Mouse (Mus musculus): ENCODE measurements around the gene Tmod3. TPM values are rescaled to one million over a fixed set of nuclear protein-coding genes. Genes with fewer than 3 reads are reported as not detected.

The Tmod3 gene
- polyA plus RNA-seq, 1 experiment = 14.7 TPM

DNA sequence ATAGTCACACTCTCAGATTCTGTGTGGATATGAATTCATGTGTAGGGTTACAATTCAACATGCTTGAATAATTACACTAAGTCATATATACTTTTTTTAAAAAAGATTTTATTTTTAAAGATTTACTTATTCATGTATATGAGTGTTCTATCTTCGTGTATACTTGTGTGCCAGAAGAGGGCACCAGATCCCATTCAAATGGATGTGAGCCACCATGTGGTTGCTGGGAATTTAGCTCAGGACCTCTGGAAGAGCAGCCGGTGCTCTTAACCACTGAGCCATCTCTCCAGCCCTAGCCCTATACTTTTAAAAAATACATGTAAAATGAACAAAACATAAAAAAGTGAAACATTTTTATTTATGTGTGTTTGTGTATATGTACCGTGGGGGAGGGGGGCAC, 91.9 kb downstream of the Tmod3 start:
- no peaks in the 10 kb centered on the region for H3K27me3 ChIP-seq (ENCODE audit: control insufficient read depth, insufficient read depth, insufficient read length)
- H3K79me3 ChIP-seq (ENCODE audit: low read depth) = no peaks in the 10 kb centered on the region
- H3K79me2 ChIP-seq (ENCODE audit: control insufficient read depth, insufficient read depth) = no peaks in the 10 kb centered on the region
- peaks cover 35% of the 10 kb centered on the region for H3K36me3 ChIP-seq (ENCODE audit: control insufficient read depth, insufficient read depth)
- H3ac ChIP-seq (ENCODE audit: control insufficient read depth, insufficient read length, low read depth) = no peak overlapping the region
- no peak for TF ChIP-seq MAX (IDR thresholded peaks at IDR 0.05)
- TF ChIP-seq CEBPB (IDR thresholded peaks at IDR 0.05; ENCODE audit: low read depth) = no peak
- no peak for TF ChIP-seq CTCF (IDR thresholded peaks at IDR 0.05; ENCODE audit: control insufficient read depth, insufficient read depth, insufficient read length)
- TF ChIP-seq FOSL1 (IDR thresholded peaks at IDR 0.05; ENCODE audit: insufficient read depth, low read length, poor library complexity, severe bottlenecking) = no peak
- TF ChIP-seq MYOD1 (IDR thresholded peaks at IDR 0.05; ENCODE audit: control insufficient read depth, insufficient read length, low read depth) = no peak
- TF ChIP-seq MYOG (IDR thresholded peaks at IDR 0.05; ENCODE audit: control insufficient read depth, extremely low read depth, insufficient read length) = no peak
- no peak for TF ChIP-seq USF1 (IDR thresholded peaks at IDR 0.05; ENCODE audit: low read depth)
- no peak overlapping the region for H3K4me3 ChIP-seq (ENCODE audit: insufficient read depth, poor library complexity, severe bottlenecking)

DNA sequence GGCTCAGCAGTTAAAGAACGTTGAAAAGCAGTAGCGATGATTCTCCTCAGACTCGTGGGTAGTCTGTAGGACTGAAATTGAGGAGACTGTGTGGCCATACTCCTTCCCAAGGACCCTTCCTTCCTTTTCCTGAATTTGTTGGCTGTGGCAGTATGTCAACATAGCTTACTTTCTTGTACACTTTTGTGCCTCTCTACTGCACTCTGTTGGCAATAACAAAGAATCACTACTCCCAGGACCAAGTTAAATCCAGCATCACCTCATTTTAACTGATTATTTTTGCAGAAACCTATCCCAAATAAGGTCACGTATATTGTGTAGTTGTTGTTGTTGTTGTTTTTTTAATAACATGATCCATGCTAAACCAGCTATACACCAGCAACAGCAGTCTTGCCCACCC, 92.8 kb downstream of the Tmod3 start:
- Histone ChIP-seq H3K79me2 (ENCODE audit: control insufficient read depth, insufficient read depth) (no peaks in the 10 kb centered on the region), H3K4me3 (ENCODE audit: insufficient read depth, poor library complexity, severe bottlenecking) (no peak overlapping the region), H3K79me3 (ENCODE audit: low read depth) (no peaks in the 10 kb centered on the region), H3ac (ENCODE audit: control insufficient read depth, insufficient read length, low read depth) (no peak overlapping the region), H3K36me3 (ENCODE audit: control insufficient read depth, insufficient read depth) (peaks cover 32% of the 10 kb centered on the region), H3K27me3 (ENCODE audit: control insufficient read depth, insufficient read depth, insufficient read length) (no peaks in the 10 kb centered on the region)
- TF ChIP-seq MAX (IDR thresholded peaks at IDR 0.05) (no peak), FOSL1 (IDR thresholded peaks at IDR 0.05; ENCODE audit: insufficient read depth, low read length, poor library complexity, severe bottlenecking) (no peak), MYOD1 (IDR thresholded peaks at IDR 0.05; ENCODE audit: control insufficient read depth, insufficient read length, low read depth) (no peak), MYOG (IDR thresholded peaks at IDR 0.05; ENCODE audit: control insufficient read depth, extremely low read depth, insufficient read length) (no peak), CTCF (IDR thresholded peaks at IDR 0.05; ENCODE audit: control insufficient read depth, insufficient read depth, insufficient read length) (no peak), CEBPB (IDR thresholded peaks at IDR 0.05; ENCODE audit: low read depth) (no peak)

DNA sequence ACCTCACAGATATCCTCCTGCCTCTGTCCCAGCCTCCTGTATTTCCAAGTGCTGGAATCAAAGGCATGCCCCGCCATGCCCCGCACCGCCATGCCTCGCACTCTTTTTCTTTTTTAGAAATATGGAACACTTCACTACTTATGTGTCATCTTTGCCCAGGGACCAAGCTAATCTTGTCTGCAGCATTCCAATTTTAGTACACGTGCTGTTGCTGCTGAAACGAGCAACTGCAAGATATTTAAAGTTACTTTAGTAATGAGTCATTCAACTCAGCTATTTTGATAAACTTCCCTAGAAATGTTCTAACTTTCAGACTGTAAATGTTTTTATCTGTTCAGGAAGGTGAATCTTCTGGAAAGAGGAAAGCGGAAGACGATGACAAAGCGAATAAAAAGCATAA, 93.6 kb downstream of the Tmod3 start:
- Histone ChIP-seq H3K27me3 (ENCODE audit: control insufficient read depth, insufficient read depth, insufficient read length) (no peaks in the 10 kb centered on the region), H3K4me3 (ENCODE audit: insufficient read depth, poor library complexity, severe bottlenecking) (no peak overlapping the region), H3K79me2 (ENCODE audit: control insufficient read depth, insufficient read depth) (no peaks in the 10 kb centered on the region), H3K36me3 (ENCODE audit: control insufficient read depth, insufficient read depth) (peaks cover 36% of the 10 kb centered on the region), H3ac (ENCODE audit: control insufficient read depth, insufficient read length, low read depth) (no peak overlapping the region), H3K79me3 (ENCODE audit: low read depth) (no peaks in the 10 kb centered on the region)
- TF ChIP-seq CTCF (IDR thresholded peaks at IDR 0.05; ENCODE audit: control insufficient read depth, insufficient read depth, insufficient read length) (no peak), FOSL1 (IDR thresholded peaks at IDR 0.05; ENCODE audit: insufficient read depth, low read length, poor library complexity, severe bottlenecking) (no peak), MYOG (IDR thresholded peaks at IDR 0.05; ENCODE audit: control insufficient read depth, extremely low read depth, insufficient read length) (no peak), USF1 (IDR thresholded peaks at IDR 0.05; ENCODE audit: low read depth) (no peak)

DNA sequence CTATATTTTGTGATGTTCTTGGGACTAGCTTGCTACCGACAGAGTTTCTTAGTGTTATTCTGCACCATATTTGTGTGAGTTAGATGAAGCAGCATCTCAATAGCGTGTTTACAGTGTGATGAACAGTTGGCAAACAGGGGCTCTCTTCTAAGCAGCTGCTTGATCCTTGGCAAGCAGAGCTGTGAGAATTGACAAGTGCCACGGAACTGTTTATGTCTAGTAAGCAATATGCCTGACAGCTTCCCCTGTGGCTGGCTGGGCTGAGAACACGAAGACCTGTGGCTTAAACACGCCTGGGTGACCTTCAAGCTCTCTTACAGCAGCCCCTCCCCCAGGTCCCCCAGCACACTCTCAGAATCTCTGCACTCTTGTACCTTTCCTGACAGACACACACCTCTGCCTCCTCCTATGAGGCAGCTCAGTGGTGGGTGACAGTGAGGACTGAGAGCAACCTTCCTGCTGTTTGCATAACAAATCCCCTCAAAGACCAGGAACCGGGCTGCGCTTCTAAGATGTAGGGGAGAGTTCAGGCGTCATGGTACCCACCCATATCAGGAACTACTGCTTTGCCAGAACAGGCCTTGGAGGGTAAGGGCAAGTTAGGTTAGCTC, 96.3 kb downstream of the Tmod3 start:
- Histone ChIP-seq H3K27me3 (ENCODE audit: control insufficient read depth, insufficient read depth, insufficient read length) (no peaks in the 10 kb centered on the region), H3K79me2 (ENCODE audit: control insufficient read depth, insufficient read depth) (no peaks in the 10 kb centered on the region), H3ac (ENCODE audit: control insufficient read depth, insufficient read length, low read depth) (no peak overlapping the region), H3K79me3 (ENCODE audit: low read depth) (no peaks in the 10 kb centered on the region), H3K36me3 (ENCODE audit: control insufficient read depth, insufficient read depth) (peaks cover 36% of the 10 kb centered on the region), H3K4me3 (ENCODE audit: insufficient read depth, poor library complexity, severe bottlenecking) (no peak overlapping the region)
- TF ChIP-seq CEBPB (IDR thresholded peaks at IDR 0.05; ENCODE audit: low read depth) (no peak), MYOD1 (IDR thresholded peaks at IDR 0.05; ENCODE audit: control insufficient read depth, insufficient read length, low read depth) (no peak), CTCF (IDR thresholded peaks at IDR 0.05; ENCODE audit: control insufficient read depth, insufficient read depth, insufficient read length) (no peak), MAX (IDR thresholded peaks at IDR 0.05) (no peak), MYOG (IDR thresholded peaks at IDR 0.05; ENCODE audit: control insufficient read depth, extremely low read depth, insufficient read length) (no peak), FOSL1 (IDR thresholded peaks at IDR 0.05; ENCODE audit: insufficient read depth, low read length, poor library complexity, severe bottlenecking) (no peak), USF1 (IDR thresholded peaks at IDR 0.05; ENCODE audit: low read depth) (no peak)

DNA sequence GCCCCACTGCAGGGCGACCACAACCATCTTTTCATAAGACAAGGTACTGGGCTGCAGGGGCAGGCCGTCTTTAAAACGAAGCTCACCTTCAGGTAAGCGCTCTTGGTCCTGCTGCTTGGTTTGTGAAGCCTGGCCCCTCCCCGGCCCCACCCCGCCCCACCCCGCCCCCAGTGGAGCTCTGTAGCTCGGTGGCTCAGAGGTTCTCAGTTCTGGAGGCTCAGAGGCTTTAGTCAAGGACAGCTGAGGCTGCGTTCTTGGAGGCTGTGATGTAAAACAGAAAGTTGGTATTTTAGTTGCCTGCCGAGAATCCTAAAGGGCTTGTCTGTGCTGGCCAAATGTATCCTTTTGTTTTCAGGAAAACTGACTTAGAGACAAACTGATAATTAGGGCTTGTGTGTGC, 103.8 kb downstream of the Tmod3 start:
- no peaks in the 10 kb centered on the region for H3K79me3 ChIP-seq (ENCODE audit: low read depth)
- H3ac ChIP-seq (ENCODE audit: control insufficient read depth, insufficient read length, low read depth) = no peak overlapping the region
- no peak overlapping the region for H3K4me3 ChIP-seq (ENCODE audit: insufficient read depth, poor library complexity, severe bottlenecking)
- H3K79me2 ChIP-seq (ENCODE audit: control insufficient read depth, insufficient read depth) = no peaks in the 10 kb centered on the region
- TF ChIP-seq FOSL1 (IDR thresholded peaks at IDR 0.05; ENCODE audit: insufficient read depth, low read length, poor library complexity, severe bottlenecking) (no peak), MYOD1 (IDR thresholded peaks at IDR 0.05; ENCODE audit: control insufficient read depth, insufficient read length, low read depth) (no peak), CEBPB (IDR thresholded peaks at IDR 0.05; ENCODE audit: low read depth) (no peak), USF1 (IDR thresholded peaks at IDR 0.05; ENCODE audit: low read depth) (no peak), MYOG (IDR thresholded peaks at IDR 0.05; ENCODE audit: control insufficient read depth, extremely low read depth, insufficient read length) (no peak), CTCF (IDR thresholded peaks at IDR 0.05; ENCODE audit: control insufficient read depth, insufficient read depth, insufficient read length) (no peak), MAX (IDR thresholded peaks at IDR 0.05) (no peak)
- peaks cover 35% of the 10 kb centered on the region for H3K36me3 ChIP-seq (ENCODE audit: control insufficient read depth, insufficient read depth)
- H3K27me3 ChIP-seq (ENCODE audit: control insufficient read depth, insufficient read depth, insufficient read length) = no peaks in the 10 kb centered on the region

- H3K4me3 ChIP-seq (ENCODE audit: insufficient read depth, poor library complexity, severe bottlenecking) = no peak overlapping the region
- no peak for TF ChIP-seq CEBPB (IDR thresholded peaks at IDR 0.05; ENCODE audit: low read depth)
- no peak for TF ChIP-seq MAX (IDR thresholded peaks at IDR 0.05)
- no peak for TF ChIP-seq CTCF (IDR thresholded peaks at IDR 0.05; ENCODE audit: control insufficient read depth, insufficient read depth, insufficient read length)
- no peak for TF ChIP-seq MYOD1 (IDR thresholded peaks at IDR 0.05; ENCODE audit: control insufficient read depth, insufficient read length, low read depth)
- TF ChIP-seq FOSL1 (IDR thresholded peaks at IDR 0.05; ENCODE audit: insufficient read depth, low read length, poor library complexity, severe bottlenecking) = no peak
- TF ChIP-seq USF1 (IDR thresholded peaks at IDR 0.05; ENCODE audit: low read depth) = no peak
- no peak for TF ChIP-seq MYOG (IDR thresholded peaks at IDR 0.05; ENCODE audit: control insufficient read depth, extremely low read depth, insufficient read length)
- H3K36me3 ChIP-seq (ENCODE audit: control insufficient read depth, insufficient read depth) = peaks cover 41% of the 10 kb centered on the region
- no peak overlapping the region for H3ac ChIP-seq (ENCODE audit: control insufficient read depth, insufficient read length, low read depth)
- H3K79me3 ChIP-seq (ENCODE audit: low read depth) = no peaks in the 10 kb centered on the region
- no peaks in the 10 kb centered on the region for H3K27me3 ChIP-seq (ENCODE audit: control insufficient read depth, insufficient read depth, insufficient read length)
- H3K79me2 ChIP-seq (ENCODE audit: control insufficient read depth, insufficient read depth) = no peaks in the 10 kb centered on the region
These were observed 105.5 kb downstream of the Tmod3 start for GRCm38 (mm10) chr9:75453994-75454393.

Data from C2C12 (cell line).